Mouse (Mus musculus) CH12.LX (cell line): ENCODE measurements around the gene Hyal2. TPM values are rescaled to one million over a fixed set of nuclear protein-coding genes. Genes with fewer than 3 reads are reported as not detected.

Experiments used
- DNase-seq: peaks from one replicate; pipeline ENCODE4 v3.0.0-alpha.2; 2013; ENCODE audit errors: extremely low read depth
- H3K27ac ChIP-seq: 2 replicates; pipeline ENCODE4 v1.5.1; 2012; ENCODE audit warnings: low read depth, mild to moderate bottlenecking, control low read depth, moderate library complexity; ENCODE audit not compliant: insufficient read depth
- H3K27me3 ChIP-seq: replicated peaks from 2 replicates; pipeline ENCODE3; 2012; ENCODE audit warnings: inconsistent platforms
- H3K36me3 ChIP-seq, 2 experiments: replicated peaks in 1 of 2; 2 replicates each; pipeline versions ENCODE3 to v1.6.1; 2012; ENCODE audit warnings: inconsistent platforms in 1 of 2, low read length in 1 of 2, mild to moderate bottlenecking in 1 of 2, mixed read lengths in 1 of 2, moderate library complexity in 1 of 2; ENCODE audit not compliant: control insufficient read depth in 1 of 2, insufficient read depth in 1 of 2
- H3K4me1 ChIP-seq, 2 experiments: 2 replicates each; pipeline ENCODE4 v1.6.1; 2012; ENCODE audit warnings: inconsistent platforms in 1 of 2, moderate library complexity in 1 of 2; ENCODE audit not compliant: insufficient read depth in 2 of 2, control insufficient read depth in 1 of 2
- H3K4me2 ChIP-seq: 2 replicates; pipeline ENCODE4 v1.6.1; 2012; ENCODE audit warnings: low read depth, mild to moderate bottlenecking, control low read depth; ENCODE audit not compliant: poor library complexity, insufficient read depth, severe bottlenecking
- H3K4me3 ChIP-seq, 3 experiments: fragments of 150-350 bp in 1 of 3; sonication (generic) in 1 of 3; replicated peaks in 1 of 3; 2 replicates each; pipeline versions ENCODE3 to v1.5.1; 2011 to 2012; ENCODE audit warnings: low read depth in 2 of 3, low read length in 2 of 3, mild to moderate bottlenecking in 2 of 3, moderate library complexity in 2 of 3, control low read depth in 1 of 3, improper control_type of control experiment in 1 of 3, inconsistent platforms in 1 of 3, mixed read lengths in 1 of 3; ENCODE audit not compliant: poor library complexity in 1 of 3
- H3K79me2 ChIP-seq: replicated peaks from 2 replicates; pipeline ENCODE4 v1.6.1; 2012; ENCODE audit warnings: mild to moderate bottlenecking, moderate library complexity; ENCODE audit not compliant: control insufficient read depth, poor library complexity, insufficient read depth, severe bottlenecking; ENCODE audit errors: extremely low read depth
- H3K9ac ChIP-seq: 2 replicates; pipeline ENCODE4 v1.6.1; 2012; ENCODE audit warnings: low read depth, mild to moderate bottlenecking, control low read depth, moderate library complexity; ENCODE audit not compliant: insufficient read depth
- H3K9me3 ChIP-seq: replicated peaks from 2 replicates; pipeline ENCODE3; 2012; ENCODE audit warnings: low read length, inconsistent platforms, mixed read lengths
- CHD1 ChIP-seq: IDR thresholded peaks from 2 replicates; pipeline ENCODE4 v1.6.1; 2012; ENCODE audit warnings: low read depth, low read length, improper control_type of control experiment, inconsistent platforms
- CHD2 ChIP-seq: IDR thresholded peaks from 2 replicates; pipeline ENCODE4 v1.6.1; 2011; ENCODE audit warnings: low read length, improper control_type of control experiment
- GABPA ChIP-seq: IDR thresholded peaks from 2 replicates; pipeline ENCODE4 v1.6.1; 2012; ENCODE audit warnings: low read depth, low read length, improper control_type of control experiment, inconsistent platforms; ENCODE audit not compliant: insufficient replicate concordance
- MAFK ChIP-seq: IDR thresholded peaks from 2 replicates; pipeline ENCODE4 v1.6.1; 2011; ENCODE audit warnings: low read length, improper control_type of control experiment; ENCODE audit not compliant: insufficient replicate concordance
- POLR2AphosphoS2 ChIP-seq: IDR thresholded peaks from 2 replicates; pipeline ENCODE4 v1.6.1; 2011; ENCODE audit warnings: low read depth, low read length, improper control_type of control experiment
- SMC3 ChIP-seq: IDR thresholded peaks from 2 replicates; pipeline ENCODE4 v1.6.1; 2011; ENCODE audit warnings: low read depth, low read length, improper control_type of control experiment
- TBP ChIP-seq: conservative IDR thresholded peaks from 2 replicates; pipeline ENCODE4 v1.6.1; 2011; ENCODE audit warnings: low read depth, low read length, improper control_type of control experiment
- UBTF ChIP-seq: IDR thresholded peaks from 2 replicates; pipeline ENCODE4 v1.6.1; 2012; ENCODE audit warnings: low read depth, mild to moderate bottlenecking, inconsistent platforms, low read length, improper control_type of control experiment, moderate library complexity
- USF1 ChIP-seq: IDR thresholded peaks from 2 replicates; pipeline ENCODE4 v1.6.1; 2014; ENCODE audit warnings: low read depth, mild to moderate bottlenecking, inconsistent platforms, low read length, improper control_type of control experiment
- USF2 ChIP-seq: conservative IDR thresholded peaks from 2 replicates; pipeline ENCODE4 v1.6.1; 2011; ENCODE audit warnings: low read depth, low read length, improper control_type of control experiment
- ZNF384 ChIP-seq: IDR thresholded peaks from 2 replicates; pipeline ENCODE4 v1.6.1; 2012; ENCODE audit warnings: low read depth, low read length, improper control_type of control experiment, inconsistent platforms
- dilution Hi-C: fragments of 300-500 bp; cut with MboI; formaldehyde crosslinking; loops from 2 replicates; pipeline ENCODE4 v1.14.3; 2020; ENCODE audit warnings: low sequenced_read_pairs; ENCODE audit not compliant: extremely low pct_unique_long_range_greater_than_20kb, extremely low pct_ligation_motif_present
- in situ Hi-C: fragments of 300-500 bp; cut with MboI; formaldehyde crosslinking; loops from 3 replicates; pipeline ENCODE4 v1.14.3; 2019; ENCODE audit warnings: low sequenced_read_pairs, low pct_ligation_motif_present, low pct_unique_long_range_greater_than_20kb, mixed read lengths
- polyA plus RNA-seq: library from polyadenylated mRNA; unstranded; fragments of >175 nt; gene quantifications from 2 replicates; pipeline ENCODE4 v1.2.1, GENCODE M21; 2012; ENCODE audit warnings: low read depth; ENCODE audit not compliant: insufficient read length
- total RNA-seq, 2 experiments: library from RNA; depleted of rRNA; stranded (reverse); fragments of 300-350 nt in 1 of 2; fragments of >200 nt in 1 of 2; gene quantifications; 2 replicates each; pipeline ENCODE4 v1.2.3; 2012 to 2014

Hyal2 gene
- total and polyA plus RNA-seq, 3 experiments = 16.4 to 30.9 (median 26.8) TPM

- Histone ChIP-seq H3K9ac (no peak overlapping the region), H3K4me1 (peaks cover 8 to 22% of the 10 kb centered on the region in 2 experiments), H3K27ac (no peak overlapping the region), H3K79me2 (peaks cover 18% of the 10 kb centered on the region), H3K4me2 (no peak overlapping the region), H3K36me3 (peaks cover 44 to 66% of the 10 kb centered on the region in 2 experiments), H3K4me3 (no peak overlapping the region), H3K9me3 (no peaks in the 10 kb centered on the region), H3K27me3 (no peaks in the 10 kb centered on the region)
- dilution Hi-C loops (no loop called here), in situ Hi-C loops (no loop called here)
- DNase-seq = no peak
- TF ChIP-seq USF1 (no peak), USF2 (no peak)
Observed at GRCm38 (mm10) chr9:107590058-107590772, 22.5 kb downstream of the Hyal2 start.

GRCm38 (mm10) chr9:107590773-107591060 is 23.0 kb downstream of the Hyal2 start:
- H3K36me3 ChIP-seq = peaks cover 44 to 68% of the 10 kb centered on the region in 2 experiments
- no peak overlapping the region for H3K27ac ChIP-seq
- no peaks in the 10 kb centered on the region for H3K9me3 ChIP-seq
- peaks cover 18% of the 10 kb centered on the region for H3K79me2 ChIP-seq
- H3K9ac ChIP-seq = no peak overlapping the region
- no peak overlapping the region for H3K4me2 ChIP-seq
- no peak for DNase-seq
- no peaks in the 10 kb centered on the region for H3K27me3 ChIP-seq
- no peak overlapping the region for H3K4me3 ChIP-seq
- dilution Hi-C loops = no loop called here
- peaks cover 8 to 22% of the 10 kb centered on the region in 2 experiments for H3K4me1 ChIP-seq
- in situ Hi-C loops = no loop called here
- TF ChIP-seq MAFK = no peak
- no peak for TF ChIP-seq ZNF384
- TF ChIP-seq USF2 = no peak
- TF ChIP-seq SMC3 = no peak
- no peak for TF ChIP-seq CHD1
- TF ChIP-seq UBTF = no peak
- TF ChIP-seq, all 38 proteins: peak for 0

- Histone ChIP-seq H3K4me2 (no peak overlapping the region), H3K4me1 (peaks cover 3 to 13% of the 10 kb centered on the region in 2 experiments; a peak in 3 of 4 replicates)
- dilution Hi-C loops = no loop called here
Observed at GRCm38 (mm10) chr9:107593101-107593976, 25.6 kb downstream of the Hyal2 start.

More at GRCm38 (mm10) chr9:107593101-107593976, 25.6 kb downstream of the Hyal2 start:
- TF ChIP-seq CHD1 (no peak), SMC3 (no peak), GABPA (no peak), POLR2AphosphoS2 (no peak), TBP (no peak), CHD2 (no peak)
- TF ChIP-seq, all 38 proteins: peak for 0
- Histone ChIP-seq H3K27me3 (no peaks in the 10 kb centered on the region), H3K9ac (no peak overlapping the region), H3K27ac (no peak overlapping the region), H3K9me3 (no peaks in the 10 kb centered on the region), H3K79me2 (peaks cover 12% of the 10 kb centered on the region), H3K36me3 (peaks cover 44 to 92% of the 10 kb centered on the region in 2 experiments), H3K4me3 (no peak overlapping the region)
- no peak for DNase-seq
- in situ Hi-C loops = no loop called here
